Mouse (Mus musculus): Measurements from ENCODE around the gene Ephb4. TPM values are rescaled to one million over a fixed set of nuclear protein-coding genes. Genes with fewer than 3 reads are reported as not detected.

Ephb4 gene
- total and polyA plus RNA-seq, 3 experiments, result 35.2 to 53.9 (median 45.9) TPM

DNA sequence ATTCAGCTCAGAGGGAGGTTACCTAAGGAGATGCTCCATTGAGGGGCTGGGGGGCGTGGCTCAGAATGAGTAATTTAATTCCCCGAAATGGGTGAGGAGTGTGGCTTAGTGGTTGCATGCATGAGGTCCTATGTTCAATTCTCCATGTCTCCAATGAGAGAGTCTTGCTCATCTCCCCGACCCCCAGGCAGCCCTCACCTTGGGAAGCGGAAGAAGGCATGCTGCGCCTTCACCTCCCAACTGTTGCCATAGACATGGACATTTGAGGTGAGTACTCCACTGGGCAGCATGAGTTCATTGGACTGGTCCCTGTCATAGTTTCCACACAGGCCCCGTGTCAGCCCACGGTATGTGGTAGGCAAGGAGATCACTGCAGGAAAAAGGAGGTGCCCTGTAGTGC lies 36.8 kb downstream of the Ephb4 start:
- Histone ChIP-seq H3K36me3 (ENCODE audit: control insufficient read depth, insufficient read depth, low read length) (no peaks in the 10 kb centered on the region), H3K27ac (no peak overlapping the region), H3K27me3 (ENCODE audit: control insufficient read depth, insufficient read depth, low read length) (no peaks in the 10 kb centered on the region), H3K9ac (ENCODE audit: low read depth, low read length) (no peak overlapping the region), H3K79me2 (replicated peaks; ENCODE audit: control insufficient read depth, insufficient read depth, low read length) (no peaks in the 10 kb centered on the region), H3K4me3 (no peak overlapping the region), H3K4me1 (ENCODE audit: control insufficient read depth, insufficient read depth, low read length) (no peaks in the 10 kb centered on the region)
- WGBS, result 78% methylated on average over 7 of the region's 7 CpGs
- intact Hi-C loops (cut with DNase I), result no loop called here
- no peak for DNase-seq
- TF ChIP-seq CTCF (IDR thresholded peaks at IDR 0.05), result no peak
- no peak for TF ChIP-seq POLR2A (IDR thresholded peaks at IDR 0.05; ENCODE audit: insufficient read depth, low read depth, low read length)
- TF ChIP-seq EP300 (IDR thresholded peaks at IDR 0.05; ENCODE audit: insufficient read depth, low read depth, low read length), result no peak

DNA sequence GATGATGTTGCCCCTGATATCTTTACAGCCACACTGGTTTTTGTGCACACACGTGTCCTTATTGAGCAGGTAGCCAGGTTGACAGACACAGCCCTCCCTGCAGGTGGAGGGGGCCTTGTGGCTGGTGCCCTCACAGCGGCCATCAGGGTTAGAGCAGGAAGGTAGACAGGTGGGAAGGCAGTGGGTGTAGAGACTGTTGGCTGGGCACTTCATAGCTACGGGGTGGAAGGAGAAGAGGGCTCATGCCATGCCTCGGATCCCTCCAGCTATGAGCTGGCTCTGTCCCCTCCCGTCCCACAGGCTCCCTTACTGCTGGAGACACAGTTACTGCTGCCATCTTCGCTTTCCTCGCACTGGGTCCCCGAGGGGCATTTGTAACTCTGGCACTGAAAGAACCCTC lies 41.7 kb downstream of the Ephb4 start:
- no peaks in the 10 kb centered on the region for H3K27me3 ChIP-seq (ENCODE audit: control insufficient read depth, insufficient read depth, low read length)
- H3K4me1 ChIP-seq (ENCODE audit: control insufficient read depth, insufficient read depth, low read length), result no peaks in the 10 kb centered on the region
- H3K79me2 ChIP-seq (replicated peaks; ENCODE audit: control insufficient read depth, insufficient read depth, low read length), result no peaks in the 10 kb centered on the region
- H3K27ac ChIP-seq, result no peak overlapping the region
- no peak overlapping the region for H3K9ac ChIP-seq (ENCODE audit: low read depth, low read length)
- intact Hi-C loops (cut with DNase I), result no loop called here
- no peaks in the 10 kb centered on the region for H3K36me3 ChIP-seq (ENCODE audit: control insufficient read depth, insufficient read depth, low read length)
- H3K4me3 ChIP-seq, result no peak overlapping the region
- DNase-seq, result no peak
- 72% methylated on average over 8 of the region's 8 CpGs for WGBS
- TF ChIP-seq EP300 (IDR thresholded peaks at IDR 0.05; ENCODE audit: insufficient read depth, low read depth, low read length) (no peak), POLR2A (IDR thresholded peaks at IDR 0.05; ENCODE audit: insufficient read depth, low read depth, low read length) (no peak), CTCF (IDR thresholded peaks at IDR 0.05) (no peak)

DNA sequence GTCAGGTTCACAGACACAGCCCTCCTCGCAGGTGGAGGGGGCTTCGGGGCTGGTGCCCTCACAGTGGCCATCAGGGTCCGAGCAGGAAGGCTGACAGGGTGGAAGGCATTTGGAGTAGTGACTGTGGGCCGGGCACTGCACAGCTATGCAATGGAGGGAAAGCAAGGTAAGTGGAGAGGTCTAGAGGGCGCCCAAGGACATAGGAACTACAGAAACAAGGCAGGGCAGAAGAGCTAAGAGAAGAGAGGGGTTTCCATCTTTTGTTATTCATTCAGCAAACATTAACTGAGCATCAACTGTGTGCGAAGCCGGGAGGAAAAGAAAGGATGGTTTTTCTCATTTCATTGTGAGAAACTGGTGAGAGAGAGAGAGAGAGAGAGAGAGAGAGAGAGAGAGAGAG lies 44.5 kb downstream of the Ephb4 start:
- no peaks in the 10 kb centered on the region for H3K4me1 ChIP-seq (ENCODE audit: control insufficient read depth, insufficient read depth, low read length)
- H3K4me3 ChIP-seq, result no peak overlapping the region
- no peaks in the 10 kb centered on the region for H3K36me3 ChIP-seq (ENCODE audit: control insufficient read depth, insufficient read depth, low read length)
- TF ChIP-seq EP300 (IDR thresholded peaks at IDR 0.05; ENCODE audit: insufficient read depth, low read depth, low read length) (no peak), CTCF (IDR thresholded peaks at IDR 0.05) (no peak), POLR2A (IDR thresholded peaks at IDR 0.05; ENCODE audit: insufficient read depth, low read depth, low read length) (no peak)
- H3K79me2 ChIP-seq (replicated peaks; ENCODE audit: control insufficient read depth, insufficient read depth, low read length), result no peaks in the 10 kb centered on the region
- H3K27ac ChIP-seq, result no peak overlapping the region
- no peak for DNase-seq
- H3K27me3 ChIP-seq (ENCODE audit: control insufficient read depth, insufficient read depth, low read length), result no peaks in the 10 kb centered on the region; the same call in 1 of the 2 replicates
- intact Hi-C loops (cut with DNase I), result no loop called here
- 38% methylated on average over 7 of the region's 7 CpGs for WGBS
- no peak overlapping the region for H3K9ac ChIP-seq (ENCODE audit: low read depth, low read length)

DNA sequence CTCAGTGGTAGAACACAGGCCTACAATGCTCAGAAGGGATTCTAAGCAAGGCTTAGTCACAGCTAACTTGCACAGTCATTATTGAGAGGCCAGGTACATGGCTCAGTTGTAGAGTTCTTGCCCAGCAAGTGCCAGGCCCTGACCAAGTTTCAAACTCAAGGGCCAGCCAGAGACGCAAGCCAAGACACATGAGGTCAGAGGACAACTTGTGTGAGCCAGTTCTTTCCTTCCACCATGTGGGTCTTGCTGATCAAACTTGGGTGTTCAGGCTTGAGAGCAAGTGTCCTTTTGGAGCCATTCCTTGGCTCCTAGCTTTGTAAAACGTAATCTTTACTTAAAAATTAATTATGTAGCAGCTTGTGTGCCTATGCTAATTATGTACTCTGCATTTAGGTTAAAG lies 54.2 kb downstream of the Ephb4 start:
- no peaks in the 10 kb centered on the region for H3K27me3 ChIP-seq (ENCODE audit: control insufficient read depth, insufficient read depth, low read length)
- H3K36me3 ChIP-seq (ENCODE audit: control insufficient read depth, insufficient read depth, low read length), result no peaks in the 10 kb centered on the region
- intact Hi-C loops (cut with DNase I), result no loop called here
- H3K79me2 ChIP-seq (replicated peaks; ENCODE audit: control insufficient read depth, insufficient read depth, low read length), result no peaks in the 10 kb centered on the region
- H3K27ac ChIP-seq, result no peak overlapping the region
- WGBS, result 79% methylated on average over 2 of the region's 2 CpGs
- DNase-seq, result no peak
- H3K9ac ChIP-seq (ENCODE audit: low read depth, low read length), result no peak overlapping the region
- no peak for TF ChIP-seq EP300 (IDR thresholded peaks at IDR 0.05; ENCODE audit: insufficient read depth, low read depth, low read length)
- TF ChIP-seq CTCF (IDR thresholded peaks at IDR 0.05), result no peak
- no peak for TF ChIP-seq POLR2A (IDR thresholded peaks at IDR 0.05; ENCODE audit: insufficient read depth, low read depth, low read length)
- no peaks in the 10 kb centered on the region for H3K4me1 ChIP-seq (ENCODE audit: control insufficient read depth, insufficient read depth, low read length)
- no peak overlapping the region for H3K4me3 ChIP-seq

DNA sequence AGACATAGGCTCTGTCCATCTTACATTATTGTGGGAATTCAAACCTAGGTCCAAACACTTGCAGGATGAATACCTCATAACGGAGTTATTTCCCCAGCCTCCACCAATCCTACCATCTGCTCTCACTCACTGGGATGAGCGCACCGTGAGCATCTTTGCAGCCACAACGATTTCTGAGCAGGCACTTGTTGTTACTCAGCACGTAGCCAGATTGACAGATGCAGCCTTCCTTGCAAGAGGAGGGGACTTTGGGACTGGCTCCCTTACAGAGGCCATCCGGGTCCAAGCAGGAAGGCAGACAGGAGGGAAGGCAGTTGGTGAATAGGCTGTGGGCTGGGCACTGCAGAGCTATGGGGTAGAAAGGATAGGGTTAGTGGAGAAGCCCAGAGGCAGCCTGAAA lies 59.5 kb downstream of the Ephb4 start:
- Histone ChIP-seq H3K4me3 (no peak overlapping the region), H3K27ac (no peak overlapping the region), H3K9ac (ENCODE audit: low read depth, low read length) (no peak overlapping the region), H3K36me3 (ENCODE audit: control insufficient read depth, insufficient read depth, low read length) (no peaks in the 10 kb centered on the region), H3K79me2 (replicated peaks; ENCODE audit: control insufficient read depth, insufficient read depth, low read length) (no peaks in the 10 kb centered on the region), H3K27me3 (ENCODE audit: control insufficient read depth, insufficient read depth, low read length) (no peaks in the 10 kb centered on the region), H3K4me1 (ENCODE audit: control insufficient read depth, insufficient read depth, low read length) (no peaks in the 10 kb centered on the region)
- intact Hi-C loops (cut with DNase I), result no loop called here
- no peak for DNase-seq
- WGBS, result 69% methylated on average over 6 of the region's 6 CpGs
- TF ChIP-seq POLR2A (IDR thresholded peaks at IDR 0.05; ENCODE audit: insufficient read depth, low read depth, low read length) (no peak), EP300 (IDR thresholded peaks at IDR 0.05; ENCODE audit: insufficient read depth, low read depth, low read length) (no peak), CTCF (IDR thresholded peaks at IDR 0.05) (no peak)

DNA sequence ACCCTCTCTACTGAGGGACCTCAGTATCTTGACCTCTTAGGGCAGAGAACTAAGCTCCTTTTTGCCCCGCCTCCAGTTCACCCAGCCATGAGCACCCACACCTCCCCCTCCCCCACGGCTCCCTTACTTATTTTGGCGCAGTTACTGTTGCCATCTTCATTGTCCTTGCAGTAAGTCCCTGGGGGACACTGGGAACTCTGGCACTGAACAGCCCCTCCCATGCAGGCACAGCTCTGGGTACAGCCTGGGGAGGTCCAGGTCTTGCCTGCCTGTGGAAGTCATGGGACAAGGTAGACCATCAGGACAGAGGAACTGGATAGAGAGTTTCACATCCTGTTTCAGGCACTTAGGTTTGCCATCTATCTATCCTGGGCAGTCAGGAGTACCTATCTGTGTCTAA lies 60.2 kb downstream of the Ephb4 start:
- H3K36me3 ChIP-seq (ENCODE audit: control insufficient read depth, insufficient read depth, low read length), result no peaks in the 10 kb centered on the region
- H3K27ac ChIP-seq, result no peak overlapping the region
- intact Hi-C loops (cut with DNase I), result no loop called here
- 73% methylated on average over 3 of the region's 3 CpGs for WGBS
- no peaks in the 10 kb centered on the region for H3K4me1 ChIP-seq (ENCODE audit: control insufficient read depth, insufficient read depth, low read length)
- no peaks in the 10 kb centered on the region for H3K27me3 ChIP-seq (ENCODE audit: control insufficient read depth, insufficient read depth, low read length)
- no peak for DNase-seq
- TF ChIP-seq EP300 (IDR thresholded peaks at IDR 0.05; ENCODE audit: insufficient read depth, low read depth, low read length) (no peak), POLR2A (IDR thresholded peaks at IDR 0.05; ENCODE audit: insufficient read depth, low read depth, low read length) (no peak), CTCF (IDR thresholded peaks at IDR 0.05) (no peak)
- H3K4me3 ChIP-seq, result no peak overlapping the region
- no peak overlapping the region for H3K9ac ChIP-seq (ENCODE audit: low read depth, low read length)
- H3K79me2 ChIP-seq (replicated peaks; ENCODE audit: control insufficient read depth, insufficient read depth, low read length), result no peaks in the 10 kb centered on the region
